Mouse (Mus musculus) adrenal gland, postnatal 14 days (tissue): ENCODE results near the gene Fosb. TPM values are rescaled to one million over a fixed set of nuclear protein-coding genes. Genes with fewer than 3 reads are reported as not detected.

Experiments used
- DNase-seq: peaks from one replicate; pipeline ENCODE4 v3.0.0; 2021; ENCODE audit warnings: mixed read lengths
- long read RNA-seq, 2 experiments: library from polyadenylated mRNA; stranded (forward); transcript quantifications; one replicate each; pipeline ENCODE4 v2.0.0; 2021
- total RNA-seq: library from RNA; stranded (reverse); gene quantifications from 2 replicates; pipeline ENCODE4 v1.2.3, GENCODE M21; 2021

The Fosb gene
- total RNA-seq = 2.1 and 22.4 TPM in 2 replicates
- long read RNA-seq, experiment 1, partial matches to known transcripts = 1 of 1 reads
- long read RNA-seq, experiment 1, other reads (novel, unspliced or antisense) = 0 of 1 reads
- long read RNA-seq, experiment 2, partial matches to known transcripts = 0 of 1 reads
- long read RNA-seq, experiment 2, other reads (novel, unspliced or antisense) = 1 of 1 reads

DNA sequence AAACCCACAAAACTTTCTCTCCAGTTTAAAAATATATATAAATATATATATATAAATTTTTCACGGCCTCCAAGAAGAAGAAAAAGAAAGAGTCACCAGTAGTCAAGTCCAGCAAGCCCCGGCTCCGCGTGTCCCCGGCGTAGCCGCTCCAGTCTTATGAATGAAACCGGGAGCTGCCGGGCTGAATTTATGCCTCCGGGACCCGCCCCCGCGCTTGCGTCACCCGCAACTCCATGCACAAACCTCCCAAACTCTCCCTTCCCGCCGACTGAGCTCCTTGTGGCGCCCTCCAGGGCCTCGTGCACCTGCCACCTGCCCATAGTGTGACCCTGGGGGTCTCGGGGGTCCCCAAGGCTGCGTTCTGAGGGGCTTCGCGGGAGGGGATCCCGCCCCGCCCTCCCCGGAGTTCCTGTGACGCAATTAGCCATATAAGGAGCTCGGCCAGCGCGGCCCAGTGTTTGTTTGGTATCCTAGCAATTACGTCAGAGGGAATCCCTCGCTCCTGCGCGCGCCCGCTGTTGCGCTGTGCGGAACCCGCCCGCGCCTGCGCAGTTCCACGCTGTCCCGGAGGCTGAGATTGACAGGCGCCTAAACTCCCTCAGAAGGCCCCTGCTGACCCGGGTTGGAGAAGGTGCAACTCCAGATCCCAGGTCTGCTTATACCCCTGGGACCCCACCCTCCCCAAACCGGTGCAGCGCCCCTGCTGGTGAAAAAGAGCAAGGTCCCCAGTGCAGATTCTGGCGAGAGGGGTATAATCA is at the start of gene Fosb:
Gene Fosb, minus strand, starts transcription at position 168 of the 758 bp plus-strand sequence.
- DNase-seq = peak; percentile 97

DNA sequence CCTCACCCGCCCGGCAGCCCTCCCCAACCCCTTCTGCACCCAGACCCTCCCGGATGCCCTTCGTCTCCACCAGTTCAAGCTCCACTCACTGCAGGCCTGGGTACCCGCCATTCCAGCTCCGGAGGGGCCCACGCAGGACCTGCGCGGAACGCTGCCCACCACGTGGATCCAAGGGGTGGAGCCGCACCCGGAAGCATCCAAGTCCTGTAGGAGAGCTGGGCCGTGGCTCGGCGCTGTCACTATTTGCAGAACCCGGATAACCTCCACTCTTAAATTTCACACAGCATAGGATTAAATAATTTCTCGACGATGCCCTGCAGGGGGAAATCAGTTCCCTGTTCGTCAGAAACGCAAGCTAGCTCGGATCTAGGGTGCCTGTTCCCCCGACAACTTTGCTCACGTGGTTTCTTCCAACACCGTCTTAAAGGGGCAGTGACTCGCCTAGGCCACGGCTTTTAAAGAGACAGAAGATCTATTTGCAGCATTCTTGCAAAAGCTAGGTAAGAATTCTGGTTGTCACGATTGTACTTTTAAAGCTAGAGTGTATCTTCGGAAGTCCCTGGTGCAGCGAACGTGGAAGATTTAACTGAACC is 49.5 kb upstream of the Fosb start, which contains the start of the genes Cd3eap and Ppp1r13l:
Gene Cd3eap, minus strand, starts transcription at position 185 of the 593 bp plus-strand sequence.
Gene Ppp1r13l, plus strand, starts transcription at position 451 of the 593 bp plus-strand sequence.
- DNase-seq = peak; percentile 92

DNA sequence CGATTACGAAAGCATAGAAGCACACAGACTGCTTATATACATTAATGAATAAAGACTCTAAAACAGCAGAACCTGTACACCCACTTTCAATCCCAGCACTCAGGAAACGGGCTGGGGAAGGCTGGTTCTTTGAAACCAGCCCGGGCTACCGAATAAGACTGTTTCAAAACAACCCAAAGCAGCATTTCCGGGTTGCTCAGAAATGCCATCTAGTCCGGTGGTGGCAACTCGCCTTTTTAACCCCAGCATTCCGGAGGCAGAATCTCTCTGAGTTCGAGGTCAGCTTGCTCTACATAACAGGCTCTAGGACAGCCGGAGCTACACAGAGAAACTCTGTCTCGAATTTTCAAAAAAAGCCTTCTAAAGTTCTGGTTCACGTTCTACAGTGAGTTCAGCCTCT is 48.8 kb upstream of the Fosb start:
- DNase-seq = no peak

DNA sequence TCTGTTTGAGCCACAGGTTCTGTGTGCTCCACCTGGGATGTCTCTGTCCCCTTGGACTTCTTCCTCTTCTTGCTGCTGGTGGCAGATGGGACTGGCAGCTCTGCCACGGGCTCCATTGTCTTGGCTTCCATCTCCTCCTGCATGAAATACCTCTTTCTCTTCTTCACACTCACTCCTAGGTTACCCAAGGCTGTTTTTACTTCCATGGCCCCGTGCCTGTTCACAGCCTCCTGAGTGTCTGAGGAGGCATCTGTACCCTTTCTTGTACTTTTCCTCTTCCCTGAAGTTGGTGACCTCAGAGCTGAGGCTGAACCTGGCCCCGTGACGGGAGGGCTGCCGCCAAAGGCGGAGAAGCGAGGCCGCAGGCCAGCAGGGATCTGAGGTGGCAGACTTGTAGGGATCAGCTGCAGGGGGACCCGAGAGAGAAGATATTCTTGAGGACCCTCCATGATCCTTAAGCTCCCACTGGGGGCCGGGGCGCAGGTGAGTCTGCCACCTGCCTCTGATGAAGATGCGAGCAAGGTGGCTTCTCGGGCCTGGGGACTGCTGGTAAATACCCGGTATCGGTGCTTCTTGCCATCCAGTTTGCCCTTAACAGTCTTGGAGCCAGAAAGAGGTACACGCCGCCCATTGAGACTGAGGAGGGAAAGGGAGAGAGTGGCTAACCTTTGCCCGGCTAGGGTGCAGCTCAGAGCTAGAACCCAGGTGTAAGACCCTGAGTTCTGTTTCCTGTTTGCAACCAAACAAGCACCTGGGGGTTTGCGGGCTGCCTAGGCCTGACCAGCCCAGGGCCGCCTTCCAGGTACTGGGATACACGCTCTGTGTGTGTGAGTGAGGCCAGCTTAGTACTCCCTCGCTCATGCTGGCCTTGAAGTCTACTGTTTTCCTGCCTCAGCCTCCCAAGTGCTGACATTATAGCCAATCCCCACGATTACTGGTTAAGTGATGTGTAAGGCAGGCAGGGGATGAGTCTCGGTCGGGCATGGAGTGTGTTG is 47.8 kb upstream of the Fosb start:
- DNase-seq = no peak

DNA sequence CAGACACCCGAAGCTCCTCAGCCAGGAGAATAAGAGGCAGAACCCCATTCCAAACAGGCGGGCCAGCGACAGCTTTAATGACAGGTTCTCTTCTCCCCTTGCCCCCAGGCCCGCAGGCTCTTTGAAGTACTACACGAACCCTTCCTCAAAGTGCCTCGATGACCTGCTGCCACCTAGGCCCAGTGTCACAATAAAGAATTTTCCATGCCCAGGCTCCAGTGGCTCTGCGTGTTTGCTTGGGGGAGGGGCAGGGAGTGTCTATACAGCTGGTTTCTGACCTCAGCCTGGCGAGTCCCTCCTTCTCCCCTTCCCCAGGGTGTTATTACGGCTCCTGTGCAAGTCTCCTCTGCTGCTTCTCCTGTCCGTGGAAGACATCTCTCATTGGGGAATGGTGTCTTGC is 46.5 kb upstream of the Fosb start:
- DNase-seq = no peak

DNA sequence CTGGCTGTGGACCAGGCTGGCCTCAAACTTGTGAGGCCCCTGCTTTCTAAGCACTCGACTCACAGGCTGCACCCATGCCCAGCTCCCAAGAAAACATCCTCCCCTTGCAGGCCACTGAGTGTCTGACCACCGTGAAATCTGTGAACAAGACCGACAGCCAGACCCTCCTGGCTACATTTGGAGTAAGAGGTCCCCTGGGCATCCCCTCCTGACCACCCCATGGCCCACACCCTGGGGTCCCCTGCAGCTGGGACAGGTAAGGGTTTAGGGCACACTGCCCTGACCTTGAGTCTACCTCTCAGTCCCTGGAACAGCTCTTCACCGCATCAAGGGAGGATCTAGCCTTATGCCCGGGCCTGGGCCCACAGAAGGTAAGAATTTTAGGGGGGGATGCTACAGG is 45.1 kb upstream of the Fosb start:
- no peak for DNase-seq

DNA sequence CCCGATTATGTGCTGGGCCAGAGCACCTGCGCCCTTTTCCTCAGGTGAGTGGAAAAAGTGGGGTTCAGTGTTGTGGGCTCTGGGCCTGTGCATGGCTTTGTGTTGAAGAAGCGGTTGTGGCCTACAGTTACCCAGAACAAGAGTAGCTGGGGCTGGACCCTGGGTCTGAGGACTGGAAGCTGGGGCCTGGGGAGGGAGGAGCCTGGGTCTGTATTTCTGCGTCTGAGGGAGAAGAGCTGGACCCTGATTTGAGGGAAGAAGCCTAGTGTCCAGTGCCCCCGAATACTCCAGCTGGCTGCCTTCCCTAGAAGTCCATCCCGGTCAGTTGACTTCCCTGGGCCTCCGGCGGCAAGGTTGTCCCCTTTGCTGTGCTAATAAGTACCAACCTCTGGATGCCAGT is 40.4 kb upstream of the Fosb start:
- DNase-seq = no peak

DNA sequence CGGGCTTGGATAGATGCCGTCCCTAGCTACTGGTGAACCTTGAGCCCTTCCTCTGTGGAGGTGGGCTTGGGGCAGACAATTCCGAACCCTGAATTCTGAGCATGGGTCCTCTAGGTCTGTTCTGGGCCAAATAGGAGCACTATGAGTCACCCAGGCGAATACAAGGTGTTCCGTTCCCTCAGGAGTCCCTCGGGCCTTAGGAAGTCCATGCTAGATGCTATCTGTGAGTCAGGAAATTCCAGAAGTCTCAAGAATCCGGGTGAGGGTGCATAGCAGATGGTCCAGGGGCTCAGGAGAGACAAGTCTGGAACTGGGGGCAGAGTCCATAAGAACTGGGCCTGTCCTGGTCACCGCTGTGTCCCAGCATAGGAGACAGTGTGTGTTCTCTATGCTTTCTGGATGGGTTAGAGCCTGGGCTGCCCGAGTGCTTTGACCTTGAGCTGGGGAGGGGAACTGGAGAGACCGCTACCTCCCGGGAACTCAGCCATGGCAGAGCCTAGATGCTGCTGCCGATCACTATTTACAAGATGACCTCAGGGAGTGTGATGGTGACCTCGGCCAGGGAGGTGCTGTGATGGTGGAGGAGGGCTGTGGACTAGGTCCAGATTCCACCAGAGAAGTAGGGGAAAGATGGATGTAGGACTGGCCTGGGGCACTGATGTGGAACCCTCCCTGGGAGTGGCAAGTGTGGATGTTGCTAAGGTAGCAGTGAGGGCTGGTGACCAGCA is 39.5 kb upstream of the Fosb start:
- no peak for DNase-seq

DNA sequence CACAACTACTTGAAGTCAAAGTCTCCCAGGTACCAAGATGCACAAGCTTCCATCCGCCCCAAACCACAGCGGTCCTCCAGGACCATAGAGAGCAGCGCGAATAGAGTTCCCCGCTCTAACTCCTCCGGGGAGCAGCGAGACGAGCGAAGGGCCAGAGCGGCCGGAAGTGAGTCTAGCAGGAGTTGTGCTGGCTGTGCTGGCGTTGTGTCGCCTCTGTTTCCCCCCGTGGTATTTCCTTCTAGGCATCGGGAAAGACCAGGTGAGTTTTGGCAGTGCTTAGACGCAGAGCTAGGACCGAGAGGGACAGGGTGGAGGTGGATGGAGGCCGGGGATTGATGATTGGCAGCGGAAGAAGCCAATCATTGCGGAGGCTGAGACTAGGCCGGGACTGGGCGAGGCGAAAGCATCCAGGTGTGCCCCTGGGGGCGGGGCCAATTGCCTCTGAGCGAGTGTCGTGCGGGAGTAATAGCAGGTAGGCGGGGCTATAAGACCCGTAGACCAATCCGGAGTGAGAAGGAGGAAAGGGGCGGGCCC is 35.2 kb upstream of the Fosb start:
- peak; percentile 96 for DNase-seq

DNA sequence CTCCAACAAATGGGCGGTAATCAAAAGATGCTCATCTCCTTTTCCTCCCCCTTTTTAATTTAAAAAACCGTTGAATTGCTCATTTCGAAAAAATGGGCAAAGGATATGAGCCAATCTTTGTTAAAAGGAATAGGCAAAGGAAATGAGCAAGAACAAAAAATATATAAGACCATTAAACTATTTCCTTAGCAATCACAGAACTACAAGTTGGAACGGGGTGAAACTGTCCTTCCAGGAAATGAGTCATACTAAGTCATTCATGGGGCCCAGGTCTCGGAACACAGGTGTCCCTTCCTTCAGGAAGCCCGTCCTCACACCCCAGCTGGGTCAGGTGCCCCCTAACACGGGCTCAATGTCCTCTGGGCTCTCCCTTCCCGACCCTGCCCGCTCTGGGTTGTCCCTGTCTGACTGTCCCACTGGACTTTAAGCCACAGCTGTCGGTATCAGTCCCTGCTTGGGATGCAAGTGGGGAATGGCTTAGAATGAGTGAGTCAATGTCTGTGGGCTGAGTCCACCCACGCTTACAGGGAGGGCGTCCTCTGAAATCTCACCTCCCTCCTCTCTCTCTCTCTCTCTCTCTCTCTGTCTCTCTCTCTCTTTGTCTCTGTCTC is 34.5 kb upstream of the Fosb start, which contains the start of gene Ercc1:
Gene Ercc1, plus strand, starts transcription at position 542 of the 611 bp plus-strand sequence.
- no peak for DNase-seq

DNA sequence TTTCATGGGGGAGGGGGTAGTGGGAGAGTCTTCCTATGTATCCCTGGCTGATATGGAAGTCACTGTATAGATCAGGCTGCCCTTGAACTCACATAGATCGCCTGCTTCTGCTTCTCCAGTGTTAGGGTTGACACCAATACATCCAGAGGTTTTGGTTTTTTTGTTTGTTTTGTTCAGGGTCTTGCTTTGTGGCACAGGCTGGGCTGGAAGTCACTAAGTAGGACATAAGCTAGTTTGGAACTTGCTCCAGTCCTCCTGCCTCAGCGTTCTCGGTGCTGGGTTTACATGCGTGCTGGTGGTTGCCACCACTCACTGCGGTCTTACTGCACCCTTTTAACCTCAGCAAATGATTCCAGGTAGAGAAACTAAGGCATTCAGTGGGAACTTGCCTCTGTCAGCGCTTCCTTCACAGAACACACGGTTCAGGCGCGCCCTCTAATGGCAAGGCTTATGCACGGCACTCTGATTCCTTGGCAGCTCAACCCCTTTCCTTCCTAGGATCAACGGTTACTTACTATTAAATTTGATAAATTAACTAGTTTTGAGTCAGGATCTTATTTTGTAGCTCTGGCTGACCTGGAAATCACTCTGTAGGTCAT is 33.5 kb upstream of the Fosb start:
- peak; percentile 81 for DNase-seq

DNA sequence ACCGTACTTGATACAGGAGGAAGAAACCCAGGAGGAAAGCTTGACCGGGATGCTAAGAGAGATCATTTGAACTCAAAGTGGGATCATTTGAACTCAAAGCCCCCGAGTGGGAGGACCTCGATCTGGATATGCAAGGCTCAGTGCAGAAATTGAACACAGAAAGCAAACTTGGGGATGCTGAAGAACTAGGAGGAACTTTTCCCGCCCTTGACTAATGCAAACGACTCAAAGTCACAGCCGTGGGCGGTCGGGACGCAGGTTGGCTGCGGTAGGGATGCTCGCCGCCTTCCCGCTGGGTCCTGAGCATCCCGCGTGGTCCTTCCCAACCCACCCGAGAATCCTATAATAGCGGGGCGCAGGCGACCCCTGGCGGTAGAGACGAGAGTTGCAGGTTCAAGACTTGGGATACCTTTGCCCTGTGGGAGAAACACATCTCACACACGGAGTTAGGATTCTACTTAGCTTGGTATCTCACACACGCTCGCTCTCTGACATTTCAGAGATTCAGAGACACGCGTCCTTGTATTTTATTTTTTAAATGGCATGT is 32.7 kb upstream of the Fosb start:
- peak; percentile 90 for DNase-seq

DNA sequence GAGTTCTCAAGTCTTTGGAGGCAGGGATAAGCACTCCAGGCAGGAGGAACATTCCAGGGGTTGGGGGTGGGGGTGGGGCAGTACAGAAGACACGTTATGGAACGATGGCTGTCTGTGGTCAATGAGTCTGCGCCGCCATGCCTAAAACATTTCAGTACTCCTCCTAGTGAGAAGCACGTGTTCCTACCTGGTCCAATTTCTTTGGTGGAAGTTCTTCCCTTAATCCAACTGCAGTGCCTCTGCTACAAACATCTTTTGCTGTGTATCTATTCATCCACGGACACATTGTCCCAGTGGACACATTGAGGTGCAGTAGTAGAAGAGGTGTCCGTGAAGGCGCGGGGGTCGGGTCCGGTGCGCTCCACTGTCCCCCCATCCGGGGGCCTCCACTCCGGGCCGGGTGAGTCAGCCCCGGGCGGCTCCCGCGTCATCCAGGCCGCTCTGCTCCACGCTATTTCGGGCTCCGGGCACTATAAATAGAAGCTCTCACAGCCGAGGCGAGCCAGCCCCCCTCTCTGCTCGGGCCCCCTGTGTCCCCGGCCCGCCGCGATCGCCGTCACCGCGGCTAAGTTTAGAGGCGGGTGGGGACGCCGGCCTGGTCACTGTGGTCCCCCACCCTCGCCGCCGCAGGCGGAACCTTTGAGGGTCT is 32.0 kb upstream of the Fosb start:
- DNase-seq = peak; percentile 48

DNA sequence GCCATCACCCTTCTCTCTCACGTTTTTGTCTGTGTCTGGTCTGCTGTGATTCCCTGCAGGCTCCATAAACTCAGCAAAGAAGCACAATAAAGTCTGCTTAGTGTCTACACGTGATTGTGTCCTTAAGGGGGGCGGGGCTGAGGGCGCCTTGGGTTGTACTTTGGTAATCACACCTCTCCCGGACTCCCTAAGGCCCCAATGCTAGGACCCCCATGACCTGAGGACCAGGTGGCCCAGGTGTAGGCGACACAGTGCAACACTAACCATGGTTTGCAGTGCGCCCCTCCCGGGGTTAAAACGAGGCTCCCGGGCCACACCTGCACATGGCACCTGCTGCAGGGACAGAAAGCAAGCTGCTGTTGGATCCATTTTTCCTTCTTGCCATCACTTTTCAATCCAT is 31.4 kb upstream of the Fosb start:
- DNase-seq = no peak

DNA sequence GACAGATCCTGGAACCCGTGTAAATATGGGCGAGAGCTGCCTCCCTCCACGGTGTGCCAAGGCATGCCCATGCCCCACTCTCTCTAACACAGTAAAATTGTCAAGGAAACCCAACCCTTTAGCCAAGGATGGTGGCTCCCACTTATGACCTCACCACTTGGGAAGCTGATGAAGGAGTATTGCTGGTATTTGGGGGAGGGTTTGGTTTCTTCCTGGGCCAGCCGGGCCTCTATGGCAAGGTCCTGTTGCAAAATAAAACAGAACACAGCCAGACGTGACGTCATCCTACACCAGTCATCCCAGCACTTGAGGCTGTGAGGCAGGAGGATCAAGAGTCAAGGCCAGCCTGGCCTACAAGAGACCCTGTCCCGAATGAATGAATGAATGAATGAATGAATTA is 28.7 kb upstream of the Fosb start:
- DNase-seq = peak; percentile 46

DNA sequence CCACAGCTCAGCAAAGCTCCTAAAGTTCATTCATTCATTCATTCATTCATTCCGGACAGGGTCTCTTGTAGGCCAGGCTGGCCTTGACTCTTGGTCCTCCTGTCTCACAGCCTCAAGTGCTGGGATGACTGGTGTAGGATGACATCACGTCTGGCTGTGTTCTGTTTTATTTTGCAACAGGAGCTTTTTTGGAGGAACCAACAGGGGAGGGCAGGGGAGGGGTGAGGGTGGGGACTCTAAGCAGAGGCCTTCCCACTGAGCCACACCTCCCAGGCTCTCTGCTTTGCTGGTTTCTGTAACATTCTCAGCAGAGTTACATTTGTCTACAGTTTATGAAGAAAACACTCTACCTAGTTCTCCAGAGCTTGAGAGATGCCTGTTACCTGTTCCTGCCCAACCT is 28.2 kb upstream of the Fosb start:
- no peak for DNase-seq

DNA sequence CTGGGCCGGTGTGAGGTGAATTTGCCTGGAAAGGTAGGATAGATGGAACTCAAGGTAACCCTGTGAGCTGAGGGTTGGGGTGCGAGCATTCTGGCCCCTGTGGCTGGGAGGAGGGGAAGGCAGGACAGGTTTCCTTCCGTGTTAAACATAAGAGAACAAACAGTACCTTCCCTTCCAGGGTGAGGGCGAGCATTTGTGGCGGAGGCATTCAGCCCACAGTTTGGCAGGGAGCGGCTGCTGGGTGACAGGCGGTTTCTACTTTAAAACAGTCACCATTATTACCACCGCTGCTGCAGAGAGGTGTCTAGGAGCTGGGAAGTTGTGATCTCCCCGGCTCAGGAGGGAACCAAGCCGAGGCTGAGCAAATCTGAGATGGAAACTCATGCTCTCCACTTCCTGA is 27.3 kb upstream of the Fosb start:
- no peak for DNase-seq

DNA sequence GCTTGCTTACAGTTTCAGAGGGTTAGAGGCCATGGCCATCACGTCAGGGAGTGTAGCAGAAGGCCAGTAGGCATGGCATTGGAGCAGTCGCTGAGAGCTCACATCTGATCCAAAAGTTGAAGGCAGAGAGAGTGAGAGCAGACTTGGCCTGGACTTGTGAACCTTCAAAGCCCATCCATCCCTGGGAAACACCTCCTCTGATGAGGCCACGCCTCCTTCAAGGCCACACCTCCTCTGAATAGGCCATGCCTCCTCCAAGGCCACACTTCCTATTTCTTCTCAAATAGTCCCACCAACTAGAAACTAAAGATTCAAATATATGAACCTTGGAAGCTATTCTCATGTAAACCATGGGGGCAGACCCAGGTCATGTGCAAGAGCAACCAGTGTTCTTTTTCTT is 25.7 kb upstream of the Fosb start:
- DNase-seq = peak; percentile 56

DNA sequence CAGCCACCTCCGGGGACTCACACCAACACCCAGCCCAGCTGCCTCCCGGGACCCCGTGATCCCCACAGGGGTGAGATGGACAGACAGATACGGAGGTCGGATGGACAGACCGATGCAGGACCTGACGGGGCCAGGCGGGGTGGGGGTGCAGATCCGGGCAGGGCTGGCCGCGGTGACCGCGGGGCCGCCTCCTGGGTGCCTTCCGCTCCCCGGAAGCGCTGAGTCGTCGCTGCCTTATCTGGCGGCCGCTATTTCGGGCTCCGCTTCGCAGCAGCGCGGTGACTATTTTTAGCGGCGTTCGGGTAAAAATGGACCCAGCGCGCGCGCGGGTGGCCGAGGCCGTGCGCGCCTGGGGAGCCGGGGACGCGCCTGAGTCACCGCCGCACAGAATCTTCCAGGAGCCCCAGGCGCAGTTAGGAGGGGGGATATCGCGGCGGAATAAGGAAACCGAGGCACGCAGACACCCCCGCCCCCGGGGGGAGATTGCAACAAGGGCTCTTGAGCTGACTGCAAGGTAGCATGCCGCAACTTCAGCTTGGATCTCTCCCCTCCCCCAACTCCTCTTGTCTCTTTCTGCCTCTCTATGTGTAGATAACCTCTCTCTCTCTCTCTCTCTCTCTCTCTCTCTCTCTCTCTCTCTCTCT is 23.0 kb upstream of the Fosb start:
- peak; percentile 90 for DNase-seq
